ENCODE assay signal across 9 mouse cellular contexts in genomic region chr1:151009115-151009797, GRCm38 (mm10). TPM values are rescaled to one million over a fixed set of nuclear protein-coding genes. Genes with fewer than 3 reads are reported as not detected.
DNase-seq lines count a peak whose midpoint lies in the region; ATAC-seq and TF ChIP-seq lines count a peak whose summit lies in the region.
"Had no signal": no experiment of that assay in that cellular context is flagged by ENCODE, and none has a peak within 500 bp of the region (broad histone marks: within the 10 kb centered on the region; RNA-seq: fewer than 3 reads in every experiment).

No protein-coding gene starts in this region.

- H3K27ac ChIP-seq in ES-Bruce4 (ENCODE audit: insufficient read depth, low read length): no peak overlapping the region
- H3K27ac ChIP-seq in forebrain, postnatal 0 days (ENCODE audit: low read depth, low read length): no peak overlapping the region
- H3K27ac ChIP-seq in limb, embryonic 14.5 days (replicated peaks; ENCODE audit: low read depth, low read length): no peak overlapping the region
- H3K27ac ChIP-seq: heart, embryonic 13.5 days had no signal

- ATAC-seq in forebrain, postnatal 0 days: peak; percentile 80; the same call in 1 of the 2 replicates
- ATAC-seq in limb, embryonic 14.5 days (ENCODE audit: low FRiP score, low read depth): no peak

- peak; percentile 33 for TF ChIP-seq CTCF in ES-Bruce4 (IDR thresholded peaks at IDR 0.05; ENCODE audit: low read depth, low read length)
- peak; percentile 92 for TF ChIP-seq CTCF in forebrain, postnatal 0 days (IDR thresholded peaks at IDR 0.05; ENCODE audit: low read depth)

- no peaks in the 10 kb centered on the region for H3K4me1 ChIP-seq in ES-Bruce4 (ENCODE audit: control insufficient read depth, insufficient read depth, low read length)
- no peaks in the 10 kb centered on the region for H3K4me1 ChIP-seq in forebrain, postnatal 0 days (ENCODE audit: insufficient read depth)
- peaks cover 26% of the 10 kb centered on the region for H3K4me1 ChIP-seq in limb, embryonic 14.5 days (ENCODE audit: control insufficient read depth, insufficient read depth, low read length)

- H3K4me2 ChIP-seq in forebrain, postnatal 0 days (ENCODE audit: low read depth): no peak overlapping the region
- no peak overlapping the region; the same call in 1 of the 2 replicates for H3K4me2 ChIP-seq in limb, embryonic 14.5 days (replicated peaks; ENCODE audit: low read depth, low read length, severe bottlenecking)
- H3K4me2 ChIP-seq: heart, embryonic 13.5 days had no signal

- DNase-seq in 416B (ENCODE audit: low read depth): peak; percentile 57
- DNase-seq in cerebellum, adult 18-20 months: peak; percentile 59 to 69
- peak; percentile 89 for DNase-seq in forebrain, postnatal 0 days
- DNase-seq in kidney, adult 8-10 months: peak; percentile 45 to 63
- DNase-seq in limb, embryonic 14.5 days (ENCODE audit: low spot score): peak; percentile 89
- DNase-seq in neural tube, embryonic 10.5 days (ENCODE audit: extremely low spot score, low spot score): peak; percentile 53
- DNase-seq in thymus, postnatal 14 days: peak; percentile 73

- 31% methylated on average over 6 of the region's 6 CpGs for WGBS in forebrain, postnatal 0 days
- WGBS in limb, embryonic 14.5 days: 28% methylated on average over 6 of the region's 6 CpGs

- no peaks in the 10 kb centered on the region for H3K36me3 ChIP-seq in ES-Bruce4 (ENCODE audit: control insufficient read depth, insufficient read depth, low read length, poor library complexity, severe bottlenecking)
- no peaks in the 10 kb centered on the region for H3K36me3 ChIP-seq in forebrain, postnatal 0 days (ENCODE audit: insufficient read depth)
- no peaks in the 10 kb centered on the region for H3K36me3 ChIP-seq in limb, embryonic 14.5 days (ENCODE audit: control insufficient read depth, insufficient read depth, low read length)
- H3K36me3 ChIP-seq: heart, embryonic 13.5 days had no signal

- H3K27me3 ChIP-seq in ES-Bruce4 (ENCODE audit: control insufficient read depth, insufficient read depth, low read length, poor library complexity, severe bottlenecking): no peaks in the 10 kb centered on the region
- 0 out of 2 replicates have a peak, but pooled peaks cover 5% of the 10 kb centered on the region for H3K27me3 ChIP-seq in forebrain, postnatal 0 days (ENCODE audit: insufficient read depth, low read length)
- no peaks in the 10 kb centered on the region for H3K27me3 ChIP-seq in limb, embryonic 14.5 days (ENCODE audit: control insufficient read depth, insufficient read depth, low read length)
- H3K27me3 ChIP-seq: heart, embryonic 13.5 days had no signal

- H3K9me3 ChIP-seq in ES-Bruce4 (replicated peaks; ENCODE audit: control insufficient read depth, insufficient read depth, low read length, poor library complexity, severe bottlenecking): no peaks in the 10 kb centered on the region
- H3K9me3 ChIP-seq in forebrain, postnatal 0 days (ENCODE audit: low read length): no peaks in the 10 kb centered on the region
- no peaks in the 10 kb centered on the region for H3K9me3 ChIP-seq in limb, embryonic 14.5 days (ENCODE audit: control insufficient read depth, low read length)
- H3K9me3 ChIP-seq: heart, embryonic 13.5 days had no signal

- no peak overlapping the region for H3K9ac ChIP-seq in ES-Bruce4 (ENCODE audit: low read depth, poor library complexity, severe bottlenecking)
- H3K9ac ChIP-seq in forebrain, postnatal 0 days: no peak overlapping the region
- no peak overlapping the region for H3K9ac ChIP-seq in limb, embryonic 14.5 days (ENCODE audit: low read depth, low read length, severe bottlenecking)
- H3K9ac ChIP-seq: heart, embryonic 13.5 days had no signal

- TF ChIP-seq POLR2A in ES-Bruce4 (IDR thresholded peaks at IDR 0.05; ENCODE audit: insufficient read depth, low read length): no peak
- no peak for TF ChIP-seq POLR2A in limb, embryonic 14.5 days (IDR thresholded peaks at IDR 0.05; ENCODE audit: borderline replicate concordance, extremely low read depth, insufficient read depth, insufficient read length)

- H3K4me3 ChIP-seq in ES-Bruce4 (ENCODE audit: low read depth, low read length): no peak overlapping the region
- no peak overlapping the region for H3K4me3 ChIP-seq in forebrain, postnatal 0 days (ENCODE audit: low read depth, low read length)
- no peak overlapping the region for H3K4me3 ChIP-seq in limb, embryonic 14.5 days (replicated peaks; ENCODE audit: low read length)
- H3K4me3 ChIP-seq: heart, embryonic 13.5 days had no signal

- TF ChIP-seq EP300 in ES-Bruce4 (IDR thresholded peaks at IDR 0.05; ENCODE audit: insufficient read depth, low read depth, low read length): no peak

RNA-seq across cellular contexts. Expression of gene Hmcn1, which starts 16.0 kb away (rescaled TPM):
- 1.4 and 1.6 TPM in 2 replicates for polyA plus RNA-seq in ES-Bruce4 (2011; ENCODE audit: insufficient read depth, insufficient read length, low read depth, missing spikeins)
- total RNA-seq in forebrain, postnatal 0 days (2014; rRNA removed): 4.1 and 4.5 TPM in 2 replicates
- polyA plus RNA-seq in forebrain, postnatal 0 days (2015; fragmentation: Nextera tagmentation; extraction: Ambion mirVana): 0.80 and 1.2 TPM in 2 replicates
- polyA plus RNA-seq in limb, embryonic 14.5 days (2012; rRNA removed): 73.5 and 80.4 TPM in 2 replicates
- polyA plus RNA-seq in limb, embryonic 14.5 days (2014; fragmentation: Nextera tagmentation; extraction: Ambion mirVana): 35.3 and 43.2 TPM in 2 replicates

Comparison
In these comparisons a context has a peak if more than half of its experiments do, and no peak if none do; other contexts are left out.
1. RNA of gene Hmcn1, which starts 16.0 kb away (polyA plus RNA-seq): 35.3 to 80.4 TPM in limb, embryonic 14.5 days; 1.4 to 1.6 TPM in ES-Bruce4 and 0.80 to 1.2 TPM in forebrain, postnatal 0 days; every median in the first group is over 10 times any median in the second.
2. Peak in every context shown above with its lines, with median percentiles within 50 percentile points of each other: DNase-seq.